Mouse (Mus musculus): ENCODE results near the gene Csf2.

- no peak for TF ChIP-seq CTCF (IDR thresholded peaks at IDR 0.05; ENCODE audit: borderline replicate concordance, extremely low read depth, insufficient read depth, insufficient read length)
- no peak for TF ChIP-seq POLR2A (IDR thresholded peaks at IDR 0.05; ENCODE audit: borderline replicate concordance, extremely low read depth, insufficient read depth, insufficient read length, poor library complexity, severe bottlenecking)
Observed at GRCm38 (mm10) chr11:54267177-54267576, 17.7 kb upstream of the Csf2 start, which contains the start of gene Il3.
